Mouse (Mus musculus): ENCODE data around the gene Mpo. TPM values are rescaled to one million over a fixed set of nuclear protein-coding genes. Genes with fewer than 3 reads are reported as not detected.
A peak's percentile ranks its signal among the peaks of the same experiment; 100 is the strongest.

Mpo gene
- total RNA-seq, 2 experiments from 2014 or later = not detected

DNA sequence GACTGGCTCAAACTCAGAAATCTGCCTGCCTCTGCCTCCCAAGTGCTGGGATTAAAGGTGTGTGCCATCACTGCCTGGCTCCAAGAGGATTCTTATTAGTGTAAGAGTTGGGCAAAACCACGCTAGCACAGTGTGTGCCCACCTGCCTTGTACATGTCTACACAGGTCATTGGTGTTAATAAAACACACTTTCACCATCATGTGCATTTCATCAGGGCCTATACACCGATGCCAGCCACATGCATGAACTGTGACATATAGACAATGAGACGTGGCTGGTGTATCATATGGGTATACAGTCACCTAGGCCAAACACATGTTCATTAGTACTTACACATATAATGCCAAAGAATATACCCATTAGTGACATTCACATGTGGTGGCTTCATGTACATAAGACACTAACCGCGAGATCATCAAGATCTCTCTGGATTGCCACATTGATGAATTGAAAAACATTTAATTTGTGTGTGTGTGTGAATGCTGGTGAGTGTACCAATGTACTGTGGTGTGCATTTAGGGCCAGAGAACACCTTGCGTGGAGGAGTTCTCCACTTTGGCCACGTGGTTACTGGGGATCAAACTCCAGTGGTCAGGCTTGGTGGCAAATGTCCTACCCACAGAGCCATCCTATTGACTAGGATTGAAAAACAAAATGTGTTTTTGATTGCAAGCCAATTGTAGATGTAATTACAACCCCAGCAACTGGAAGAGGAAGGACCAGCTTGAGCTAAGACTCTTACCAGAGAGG is 35.0 kb upstream of the Mpo start:
- DNase-seq = no peak

DNA sequence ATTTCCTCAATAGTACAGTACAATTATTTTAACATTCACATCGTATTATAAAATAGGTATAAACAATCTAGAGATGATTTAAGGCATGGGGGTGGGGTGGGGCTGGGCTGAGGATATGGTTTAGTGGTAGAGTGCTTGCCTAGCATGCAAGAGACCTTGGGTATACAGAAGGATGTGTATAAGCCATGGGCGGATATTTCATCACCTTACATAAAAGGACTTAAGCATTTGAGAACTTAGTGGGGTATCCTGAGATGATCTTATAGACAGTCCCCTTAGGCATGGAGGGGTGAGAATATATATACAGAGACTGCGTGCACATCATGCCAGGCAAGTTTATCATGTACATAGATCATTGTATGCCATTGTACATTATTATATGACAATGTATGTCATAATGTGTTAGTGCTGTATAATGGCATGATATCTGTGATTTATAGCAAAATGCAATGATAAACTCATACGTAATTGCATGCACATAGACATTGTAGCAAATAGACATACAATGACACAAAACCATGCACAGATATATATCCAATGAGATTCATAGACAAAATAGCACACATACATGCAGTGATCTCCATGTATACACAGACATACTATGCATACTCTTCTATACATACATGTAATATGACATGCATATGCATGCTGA is 34.3 kb upstream of the Mpo start:
- DNase-seq = no peak

GRCm38 (mm10) chr11:87759609-87760005 is 33.8 kb upstream of the Mpo start:
- no peak for DNase-seq

DNA sequence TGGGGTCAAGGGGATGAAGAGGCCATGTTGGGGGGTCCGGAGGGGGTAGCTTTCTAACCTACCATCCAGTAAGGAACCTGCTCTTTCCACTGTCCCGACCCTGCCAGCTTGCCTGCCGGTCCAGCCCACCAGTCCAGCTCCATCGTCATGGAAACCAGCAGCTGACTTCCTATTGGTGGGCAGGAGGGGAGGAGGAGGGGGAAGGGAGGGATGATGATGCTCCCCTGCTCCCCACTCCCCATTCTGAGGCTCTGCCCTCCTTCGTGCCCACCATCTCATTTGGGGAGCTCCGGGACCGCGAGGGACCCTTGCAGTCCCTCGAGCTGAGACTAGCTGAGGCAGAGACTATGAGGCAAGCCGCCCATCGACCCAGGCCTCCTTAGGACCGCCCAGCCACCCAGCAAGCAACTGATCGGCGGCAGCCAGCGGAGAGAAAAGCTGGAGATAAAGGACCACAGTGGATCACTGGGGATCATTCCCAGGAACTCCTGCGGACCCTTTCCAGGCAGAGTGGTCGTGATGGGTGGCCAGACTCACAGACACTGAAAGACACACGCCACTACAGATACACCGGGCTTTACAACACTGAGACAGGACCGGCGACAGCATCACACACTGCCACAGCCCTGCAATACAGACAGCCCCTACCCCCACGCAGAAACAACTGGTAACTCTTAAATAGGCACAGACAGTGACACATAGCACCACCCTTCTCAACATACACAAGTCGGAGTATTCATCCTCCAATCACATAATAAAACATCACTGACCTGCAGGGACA is 32.9 kb upstream of the Mpo start, which contains the start of gene Tspoap1:
TSS of gene Tspoap1 (plus strand) at position 241 of the 781 bp plus-strand sequence.
- DNase-seq = no peak

GRCm38 (mm10) chr11:87761181-87761721 is 32.1 kb upstream of the Mpo start:
- DNase-seq = no peak

- no peak for DNase-seq
These were observed 31.3 kb upstream of the Mpo start for GRCm38 (mm10) chr11:87761806-87762701.

DNA sequence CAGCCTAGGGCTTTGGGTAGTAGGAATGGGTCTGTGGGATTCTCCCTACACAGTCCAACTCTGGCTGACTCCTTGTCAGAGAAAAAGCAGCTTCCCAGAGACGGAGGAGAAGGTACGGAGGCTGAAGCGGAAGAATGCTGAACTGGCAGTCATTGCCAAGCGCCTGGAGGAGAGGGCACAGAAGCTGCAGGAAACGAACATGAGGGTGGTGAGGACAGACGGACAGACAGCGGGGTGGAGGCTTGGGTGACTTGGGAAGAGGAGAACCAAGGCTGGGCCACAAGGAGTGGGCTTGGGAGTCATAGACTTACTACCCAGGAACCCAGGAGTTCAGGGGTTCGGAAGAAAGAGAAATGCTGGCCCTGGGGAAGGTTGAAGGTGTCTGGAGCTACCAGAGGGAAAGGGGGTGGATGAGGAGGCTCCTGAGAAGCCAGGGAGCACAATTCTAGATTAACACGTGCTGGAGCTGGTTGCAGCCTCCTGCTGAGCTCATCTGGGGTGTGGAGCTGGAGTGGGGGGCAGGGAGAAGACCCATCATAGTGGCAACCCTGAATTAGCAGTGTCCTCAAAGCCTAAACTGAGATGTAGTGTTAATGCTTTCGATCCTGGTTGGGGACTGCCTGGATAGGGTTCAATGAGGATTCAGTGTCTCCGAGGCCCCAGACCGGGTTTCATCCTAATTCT is 30.5 kb upstream of the Mpo start:
- DNase-seq = no peak

DNA sequence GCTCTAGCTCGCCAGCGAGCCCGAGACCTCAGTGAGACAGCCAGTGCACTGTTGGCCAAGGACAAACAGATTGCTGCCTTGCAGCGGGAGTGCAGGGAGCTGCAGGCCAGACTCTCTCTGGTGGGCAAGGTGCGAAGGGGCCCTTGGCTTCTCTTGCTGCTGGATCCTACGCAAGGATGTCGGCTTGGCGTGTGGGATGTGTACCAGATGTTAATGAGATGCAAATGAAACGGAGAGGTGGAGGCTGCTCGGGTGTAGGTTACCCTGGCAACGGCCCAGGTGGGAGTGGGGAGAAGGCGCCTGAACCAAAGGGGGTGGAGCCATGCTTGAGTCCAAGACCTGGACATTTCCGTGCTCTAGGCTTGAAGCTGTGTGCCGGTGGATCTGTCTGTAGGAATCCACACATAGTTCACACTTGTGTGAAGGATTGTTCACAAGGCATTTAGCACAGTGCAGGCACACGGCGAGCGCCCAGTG is 29.8 kb upstream of the Mpo start:
- DNase-seq = no peak

GRCm38 (mm10) chr11:87763988-87764876 is 29.1 kb upstream of the Mpo start:
- no peak for DNase-seq

DNA sequence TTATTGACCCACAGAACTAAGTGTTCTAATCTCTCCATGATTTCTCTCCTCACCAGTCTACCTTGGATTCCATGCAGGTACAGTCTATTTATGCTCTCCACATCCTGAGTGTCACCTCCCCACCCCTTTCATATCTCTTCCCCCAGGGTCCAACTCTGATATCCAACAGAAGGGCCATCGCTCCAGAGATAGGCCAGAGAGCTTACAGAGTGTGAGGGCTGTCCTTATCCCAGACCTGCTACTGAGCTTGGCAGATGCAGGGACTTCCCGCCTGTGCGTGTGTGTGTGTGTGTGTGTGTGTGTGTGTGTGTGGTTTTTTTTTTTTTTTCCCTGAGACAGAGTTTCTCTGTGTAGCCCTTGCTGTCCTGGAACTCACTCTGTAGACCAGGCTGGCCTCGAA is 24.6 kb upstream of the Mpo start:
- DNase-seq = no peak

- no peak for DNase-seq
These were observed 22.4 kb upstream of the Mpo start for GRCm38 (mm10) chr11:87770989-87771388.

DNA sequence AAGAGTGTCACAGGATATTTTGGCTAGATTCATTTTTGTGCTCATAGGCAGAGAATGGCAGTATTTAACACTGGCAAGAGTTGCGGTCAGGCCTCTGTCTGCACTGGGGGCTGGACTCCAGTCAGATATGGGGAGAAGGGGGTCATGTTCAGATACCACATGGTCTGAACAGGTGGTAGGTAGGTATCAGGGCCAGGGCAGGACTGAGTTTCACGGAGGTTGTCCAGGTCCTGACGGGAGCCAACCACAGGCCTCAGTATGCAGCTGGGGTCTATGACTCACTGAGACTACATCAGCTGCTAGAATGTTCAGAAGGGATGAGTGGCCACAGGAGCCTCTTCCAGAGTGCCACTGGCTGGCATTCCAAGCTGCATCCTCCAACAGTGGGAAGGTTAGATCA is 21.0 kb upstream of the Mpo start:
- no peak for DNase-seq

- DNase-seq = no peak
These were observed 15.1 kb upstream of the Mpo start for GRCm38 (mm10) chr11:87778100-87778765.

- no peak for DNase-seq
These were observed 14.5 kb upstream of the Mpo start for GRCm38 (mm10) chr11:87778915-87779314.

DNA sequence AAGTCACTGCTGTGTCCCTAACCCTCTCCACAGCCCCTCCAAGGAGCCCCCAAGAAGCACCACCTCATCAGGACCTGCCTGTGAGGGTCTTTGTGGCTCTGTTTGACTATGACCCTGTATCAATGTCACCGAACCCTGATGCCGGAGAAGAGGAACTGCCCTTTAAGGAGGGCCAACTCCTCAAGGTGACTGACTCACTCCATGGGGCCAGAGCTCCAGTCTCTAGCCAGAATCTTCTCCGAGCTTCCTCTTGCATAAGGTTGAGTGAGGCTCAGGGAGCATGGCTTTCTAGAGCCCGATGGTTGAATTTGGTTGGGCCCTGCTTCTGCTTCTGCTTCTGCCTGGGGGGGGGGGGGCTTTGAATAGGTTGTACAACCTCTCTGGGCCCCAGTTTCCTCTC is 14.0 kb upstream of the Mpo start:
- DNase-seq = no peak

DNA sequence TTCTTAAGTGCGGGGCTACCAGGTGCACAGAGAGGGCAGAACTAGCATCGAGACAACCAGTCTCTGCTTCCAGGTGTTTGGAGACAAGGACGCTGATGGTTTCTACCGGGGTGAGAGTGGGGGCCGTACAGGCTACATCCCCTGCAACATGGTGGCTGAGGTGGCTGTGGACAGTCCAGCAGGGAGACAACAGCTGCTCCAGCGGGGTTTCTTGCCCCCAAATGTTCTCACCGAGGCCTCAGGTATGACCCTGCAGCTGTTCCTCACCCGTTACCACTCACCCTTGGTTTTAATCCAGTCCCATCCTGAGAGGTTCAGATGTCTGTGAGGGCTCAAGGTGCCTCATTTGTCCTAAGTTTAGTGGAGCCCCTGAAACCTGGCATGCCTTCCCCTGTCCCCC is 13.3 kb upstream of the Mpo start:
- DNase-seq = no peak

DNA sequence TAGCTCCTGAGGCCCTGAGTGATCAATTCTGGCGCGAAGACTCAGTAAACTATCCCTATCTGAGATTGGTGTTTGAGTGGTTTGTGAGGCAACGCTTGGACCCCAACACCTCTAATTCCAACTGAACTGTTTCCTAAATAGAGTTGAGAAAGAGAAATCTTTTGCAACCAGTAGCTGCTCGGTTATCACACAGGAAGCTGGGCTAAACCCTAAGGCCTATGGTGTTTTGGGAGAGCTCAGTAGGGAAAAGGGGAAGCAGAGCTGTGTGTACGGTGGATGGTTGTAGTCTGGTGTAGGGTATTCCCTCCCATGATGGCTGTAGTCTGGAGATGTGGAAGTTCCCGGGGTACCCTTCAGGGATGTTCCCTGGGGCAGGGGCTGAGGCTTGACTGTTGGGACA is 3.3 kb upstream of the Mpo start:
- no peak for DNase-seq

GRCm38 (mm10) chr11:87801711-87802275 is 8.4 kb downstream of the Mpo start:
- peak; percentile 24 for DNase-seq

GRCm38 (mm10) chr11:87802621-87803020 is 9.2 kb downstream of the Mpo start:
- no peak for DNase-seq

All from gastrocnemius, postnatal 25 days (tissue).